Mouse (Mus musculus): ENCODE data around the gene Phykpl. TPM values are rescaled to one million over a fixed set of nuclear protein-coding genes. Genes with fewer than 3 reads are reported as not detected.

The Phykpl gene
- polyA plus RNA-seq, 1 experiment, result 8.1 TPM

GRCm38 (mm10) chr11:51593849-51594248 is 9.3 kb downstream of the Phykpl start:
- H3K4me3 ChIP-seq (ENCODE audit: low read depth, low read length), result no peak overlapping the region
- H3K27ac ChIP-seq (ENCODE audit: insufficient read depth, low read length), result no peak overlapping the region
- no peaks in the 10 kb centered on the region for H3K27me3 ChIP-seq (ENCODE audit: control insufficient read depth, insufficient read depth, low read length, poor library complexity, severe bottlenecking)
- no peak overlapping the region for H3K9ac ChIP-seq (ENCODE audit: low read depth, poor library complexity, severe bottlenecking)
- H3K36me3 ChIP-seq (ENCODE audit: control insufficient read depth, insufficient read depth, low read length, poor library complexity, severe bottlenecking), result peaks cover 95% of the 10 kb centered on the region
- H3K4me1 ChIP-seq (ENCODE audit: control insufficient read depth, insufficient read depth, low read length), result no peaks in the 10 kb centered on the region
- TF ChIP-seq CTCF (IDR thresholded peaks at IDR 0.05; ENCODE audit: low read depth, low read length), result no peak
- H3K9me3 ChIP-seq (replicated peaks; ENCODE audit: control insufficient read depth, insufficient read depth, low read length, poor library complexity, severe bottlenecking), result no peaks in the 10 kb centered on the region

- no peaks in the 10 kb centered on the region for H3K4me1 ChIP-seq (ENCODE audit: control insufficient read depth, insufficient read depth, low read length)
- H3K36me3 ChIP-seq (ENCODE audit: control insufficient read depth, insufficient read depth, low read length, poor library complexity, severe bottlenecking), result peaks cover 96% of the 10 kb centered on the region
- TF ChIP-seq CTCF (IDR thresholded peaks at IDR 0.05; ENCODE audit: low read depth, low read length), result no peak
- H3K9ac ChIP-seq (ENCODE audit: low read depth, poor library complexity, severe bottlenecking), result no peak overlapping the region
- no peaks in the 10 kb centered on the region for H3K9me3 ChIP-seq (replicated peaks; ENCODE audit: control insufficient read depth, insufficient read depth, low read length, poor library complexity, severe bottlenecking)
- H3K27ac ChIP-seq (ENCODE audit: insufficient read depth, low read length), result no peak overlapping the region
- no peak overlapping the region for H3K4me3 ChIP-seq (ENCODE audit: low read depth, low read length)
- H3K27me3 ChIP-seq (ENCODE audit: control insufficient read depth, insufficient read depth, low read length, poor library complexity, severe bottlenecking), result no peaks in the 10 kb centered on the region
Measured at GRCm38 (mm10) chr11:51594715-51595350, 10.3 kb downstream of the Phykpl start.

GRCm38 (mm10) chr11:51595459-51596083 is 11.0 kb downstream of the Phykpl start:
- Histone ChIP-seq H3K9ac (ENCODE audit: low read depth, poor library complexity, severe bottlenecking) (no peak overlapping the region), H3K4me3 (ENCODE audit: low read depth, low read length) (no peak overlapping the region), H3K27ac (ENCODE audit: insufficient read depth, low read length) (no peak overlapping the region), H3K36me3 (ENCODE audit: control insufficient read depth, insufficient read depth, low read length, poor library complexity, severe bottlenecking) (peaks cover 98% of the 10 kb centered on the region), H3K9me3 (replicated peaks; ENCODE audit: control insufficient read depth, insufficient read depth, low read length, poor library complexity, severe bottlenecking) (no peaks in the 10 kb centered on the region), H3K27me3 (ENCODE audit: control insufficient read depth, insufficient read depth, low read length, poor library complexity, severe bottlenecking) (no peaks in the 10 kb centered on the region), H3K4me1 (ENCODE audit: control insufficient read depth, insufficient read depth, low read length) (no peaks in the 10 kb centered on the region)
- no peak for TF ChIP-seq POLR2A (IDR thresholded peaks at IDR 0.05; ENCODE audit: insufficient read depth, low read length)

- no peak overlapping the region for H3K4me3 ChIP-seq (ENCODE audit: low read depth, low read length)
- no peak for TF ChIP-seq CTCF (IDR thresholded peaks at IDR 0.05; ENCODE audit: low read depth, low read length)
- no peak for TF ChIP-seq POLR2A (IDR thresholded peaks at IDR 0.05; ENCODE audit: insufficient read depth, low read length)
- TF ChIP-seq EP300 (IDR thresholded peaks at IDR 0.05; ENCODE audit: insufficient read depth, low read depth, low read length), result no peak
- no peaks in the 10 kb centered on the region for H3K4me1 ChIP-seq (ENCODE audit: control insufficient read depth, insufficient read depth, low read length)
- peaks cover 99% of the 10 kb centered on the region for H3K36me3 ChIP-seq (ENCODE audit: control insufficient read depth, insufficient read depth, low read length, poor library complexity, severe bottlenecking)
- no peak overlapping the region for H3K27ac ChIP-seq (ENCODE audit: insufficient read depth, low read length)
- no peaks in the 10 kb centered on the region for H3K9me3 ChIP-seq (replicated peaks; ENCODE audit: control insufficient read depth, insufficient read depth, low read length, poor library complexity, severe bottlenecking)
- no peaks in the 10 kb centered on the region for H3K27me3 ChIP-seq (ENCODE audit: control insufficient read depth, insufficient read depth, low read length, poor library complexity, severe bottlenecking)
- H3K9ac ChIP-seq (ENCODE audit: low read depth, poor library complexity, severe bottlenecking), result no peak overlapping the region
Measured at GRCm38 (mm10) chr11:51597553-51597952, 13.0 kb downstream of the Phykpl start.

GRCm38 (mm10) chr11:51602253-51602652 is 17.7 kb downstream of the Phykpl start:
- Histone ChIP-seq H3K27me3 (ENCODE audit: control insufficient read depth, insufficient read depth, low read length, poor library complexity, severe bottlenecking) (no peaks in the 10 kb centered on the region), H3K9me3 (replicated peaks; ENCODE audit: control insufficient read depth, insufficient read depth, low read length, poor library complexity, severe bottlenecking) (no peaks in the 10 kb centered on the region), H3K4me1 (ENCODE audit: control insufficient read depth, insufficient read depth, low read length) (no peaks in the 10 kb centered on the region), H3K36me3 (ENCODE audit: control insufficient read depth, insufficient read depth, low read length, poor library complexity, severe bottlenecking) (peaks cover 85% of the 10 kb centered on the region), H3K27ac (ENCODE audit: insufficient read depth, low read length) (no peak overlapping the region), H3K9ac (ENCODE audit: low read depth, poor library complexity, severe bottlenecking) (no peak overlapping the region), H3K4me3 (ENCODE audit: low read depth, low read length) (no peak overlapping the region)
- no peak for TF ChIP-seq CTCF (IDR thresholded peaks at IDR 0.05; ENCODE audit: low read depth, low read length)
- no peak for TF ChIP-seq EP300 (IDR thresholded peaks at IDR 0.05; ENCODE audit: insufficient read depth, low read depth, low read length)
- no peak for TF ChIP-seq POLR2A (IDR thresholded peaks at IDR 0.05; ENCODE audit: insufficient read depth, low read length)

GRCm38 (mm10) chr11:51605602-51606446 is 21.3 kb downstream of the Phykpl start:
- Histone ChIP-seq H3K9ac (ENCODE audit: low read depth, poor library complexity, severe bottlenecking) (peak overlapping the region; percentile 92), H3K9me3 (replicated peaks; ENCODE audit: control insufficient read depth, insufficient read depth, low read length, poor library complexity, severe bottlenecking) (no peaks in the 10 kb centered on the region), H3K27me3 (ENCODE audit: control insufficient read depth, insufficient read depth, low read length, poor library complexity, severe bottlenecking) (no peaks in the 10 kb centered on the region), H3K4me1 (ENCODE audit: control insufficient read depth, insufficient read depth, low read length) (no peaks in the 10 kb centered on the region), H3K36me3 (ENCODE audit: control insufficient read depth, insufficient read depth, low read length, poor library complexity, severe bottlenecking) (peaks cover 49% of the 10 kb centered on the region), H3K27ac (ENCODE audit: insufficient read depth, low read length) (peak overlapping the region; percentile 1; the same call in 1 of the 2 replicates), H3K4me3 (ENCODE audit: low read depth, low read length) (peak overlapping the region; percentile 80)
- TF ChIP-seq POLR2A (IDR thresholded peaks at IDR 0.05; ENCODE audit: insufficient read depth, low read length) (no peak), EP300 (IDR thresholded peaks at IDR 0.05; ENCODE audit: insufficient read depth, low read depth, low read length) (no peak), CTCF (IDR thresholded peaks at IDR 0.05; ENCODE audit: low read depth, low read length) (no peak)
